Mouse (Mus musculus): ENCODE data around the gene Htra3. TPM values are rescaled to one million over a fixed set of nuclear protein-coding genes. Genes with fewer than 3 reads are reported as not detected.

Gene Htra3
- polyA plus RNA-seq, 1 experiment from 2014 or later: 17.3 TPM

DNA sequence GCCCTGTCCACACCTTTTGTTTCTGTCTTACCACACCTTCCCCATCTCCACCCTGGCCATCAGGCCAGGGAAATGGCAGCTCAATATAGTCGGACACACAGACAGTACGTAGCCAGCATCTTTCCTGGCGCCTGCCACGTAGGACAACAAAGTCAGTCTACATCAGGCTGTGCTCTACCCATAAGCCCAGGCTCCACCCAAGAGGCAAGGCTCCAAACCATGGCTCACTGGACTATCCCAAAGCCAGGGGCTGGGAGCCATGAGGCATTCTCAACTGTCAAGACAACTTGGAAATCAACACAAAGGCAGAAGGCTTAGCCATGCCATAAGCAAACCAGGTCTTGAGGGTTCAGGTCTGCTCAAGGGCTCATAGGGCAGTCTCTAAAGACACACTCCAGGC is 24.2 kb upstream of the Htra3 start:
- WGBS: 89% methylated on average over 4 of the region's 4 CpGs
- no peaks in the 10 kb centered on the region for H3K27me3 ChIP-seq (replicated peaks; ENCODE audit: control insufficient read depth, insufficient read depth, low read length)
- H3K36me3 ChIP-seq (ENCODE audit: control insufficient read depth, insufficient read depth, low read length): no peaks in the 10 kb centered on the region
- ATAC-seq: no peak
- H3K27ac ChIP-seq (ENCODE audit: low read depth, low read length): no peak overlapping the region
- H3K9ac ChIP-seq (ENCODE audit: low read depth, low read length): no peak overlapping the region
- no peaks in the 10 kb centered on the region for H3K9me3 ChIP-seq (ENCODE audit: control insufficient read depth, low read length)
- no peaks in the 10 kb centered on the region for H3K4me1 ChIP-seq (ENCODE audit: control insufficient read depth, insufficient read depth, low read depth, low read length)
- H3K4me3 ChIP-seq (ENCODE audit: low read length): no peak overlapping the region
- no peak overlapping the region for H3K4me2 ChIP-seq (ENCODE audit: low read length)

- Histone ChIP-seq H3K4me2 (ENCODE audit: low read length) (no peak overlapping the region), H3K9ac (ENCODE audit: low read depth, low read length) (no peak overlapping the region), H3K27ac (ENCODE audit: low read depth, low read length) (no peak overlapping the region), H3K27me3 (replicated peaks; ENCODE audit: control insufficient read depth, insufficient read depth, low read length) (no peaks in the 10 kb centered on the region), H3K4me1 (ENCODE audit: control insufficient read depth, insufficient read depth, low read depth, low read length) (no peaks in the 10 kb centered on the region), H3K36me3 (ENCODE audit: control insufficient read depth, insufficient read depth, low read length) (no peaks in the 10 kb centered on the region), H3K4me3 (ENCODE audit: low read length) (no peak overlapping the region), H3K9me3 (ENCODE audit: control insufficient read depth, low read length) (no peaks in the 10 kb centered on the region)
- ATAC-seq: no peak
- 91% methylated on average over 8 of the region's 8 CpGs for WGBS
These were observed 23.6 kb upstream of the Htra3 start for GRCm38 (mm10) chr5:35703183-35703582.

DNA sequence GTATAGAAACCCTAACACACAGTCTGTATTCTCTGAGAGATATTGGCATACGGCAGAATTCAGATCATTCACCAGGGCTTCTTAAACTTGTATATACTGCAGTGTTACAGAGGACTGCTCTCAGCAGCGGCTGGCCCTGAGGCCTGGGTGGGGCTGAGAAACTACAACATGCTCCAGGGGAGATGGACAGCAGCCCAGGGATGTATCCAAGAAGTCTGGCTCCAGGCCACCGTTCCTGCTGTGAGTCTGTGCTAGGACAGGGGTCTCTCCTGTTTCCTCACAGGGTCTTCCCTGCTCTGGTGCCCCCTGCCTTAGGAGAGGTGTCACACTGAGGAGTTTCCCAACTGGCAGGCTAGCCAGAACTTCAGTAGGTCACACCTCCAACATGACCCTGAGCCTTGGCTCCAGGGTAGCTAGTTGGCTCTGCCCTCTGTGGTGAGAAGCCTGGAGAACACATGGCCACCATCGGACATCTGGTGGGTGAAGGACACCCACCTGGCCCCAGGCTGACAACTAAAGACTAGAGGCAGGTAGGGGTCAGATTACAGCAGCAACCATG is 23.1 kb upstream of the Htra3 start:
- Histone ChIP-seq H3K36me3 (ENCODE audit: control insufficient read depth, insufficient read depth, low read length) (no peaks in the 10 kb centered on the region), H3K9me3 (ENCODE audit: control insufficient read depth, low read length) (no peaks in the 10 kb centered on the region), H3K27me3 (replicated peaks; ENCODE audit: control insufficient read depth, insufficient read depth, low read length) (no peaks in the 10 kb centered on the region), H3K27ac (ENCODE audit: low read depth, low read length) (no peak overlapping the region), H3K4me3 (ENCODE audit: low read length) (no peak overlapping the region), H3K4me2 (ENCODE audit: low read length) (no peak overlapping the region), H3K4me1 (ENCODE audit: control insufficient read depth, insufficient read depth, low read depth, low read length) (no peaks in the 10 kb centered on the region), H3K9ac (ENCODE audit: low read depth, low read length) (no peak overlapping the region)
- no peak for ATAC-seq
- WGBS: 79% methylated on average over 4 of the region's 4 CpGs

GRCm38 (mm10) chr5:35701042-35701441 is 21.5 kb upstream of the Htra3 start:
- H3K9ac ChIP-seq (ENCODE audit: low read depth, low read length): no peak overlapping the region
- ATAC-seq: no peak

GRCm38 (mm10) chr5:35695815-35696214 is 16.2 kb upstream of the Htra3 start:
- Histone ChIP-seq H3K27ac (ENCODE audit: low read depth, low read length) (no peak overlapping the region), H3K4me1 (ENCODE audit: control insufficient read depth, insufficient read depth, low read depth, low read length) (no peaks in the 10 kb centered on the region), H3K4me2 (ENCODE audit: low read length) (no peak overlapping the region), H3K27me3 (replicated peaks; ENCODE audit: control insufficient read depth, insufficient read depth, low read length) (no peaks in the 10 kb centered on the region), H3K4me3 (ENCODE audit: low read length) (no peak overlapping the region), H3K9ac (ENCODE audit: low read depth, low read length) (no peak overlapping the region), H3K36me3 (ENCODE audit: control insufficient read depth, insufficient read depth, low read length) (no peaks in the 10 kb centered on the region), H3K9me3 (ENCODE audit: control insufficient read depth, low read length) (no peaks in the 10 kb centered on the region)
- WGBS: 27% methylated on average over 5 of the region's 5 CpGs
- no peak for ATAC-seq

More at GRCm38 (mm10) chr5:35701042-35701441, 21.5 kb upstream of the Htra3 start:
- Histone ChIP-seq H3K27me3 (replicated peaks; ENCODE audit: control insufficient read depth, insufficient read depth, low read length) (no peaks in the 10 kb centered on the region), H3K36me3 (ENCODE audit: control insufficient read depth, insufficient read depth, low read length) (no peaks in the 10 kb centered on the region), H3K4me2 (ENCODE audit: low read length) (no peak overlapping the region), H3K4me1 (ENCODE audit: control insufficient read depth, insufficient read depth, low read depth, low read length) (no peaks in the 10 kb centered on the region), H3K4me3 (ENCODE audit: low read length) (no peak overlapping the region), H3K9me3 (ENCODE audit: control insufficient read depth, low read length) (no peaks in the 10 kb centered on the region), H3K27ac (ENCODE audit: low read depth, low read length) (no peak overlapping the region)
- 50% methylated on average over 6 of the region's 6 CpGs for WGBS

GRCm38 (mm10) chr5:35693638-35694037 is 14.1 kb upstream of the Htra3 start:
- Histone ChIP-seq H3K4me1 (ENCODE audit: control insufficient read depth, insufficient read depth, low read depth, low read length) (no peaks in the 10 kb centered on the region), H3K27ac (ENCODE audit: low read depth, low read length) (no peak overlapping the region), H3K4me2 (ENCODE audit: low read length) (no peak overlapping the region), H3K4me3 (ENCODE audit: low read length) (no peak overlapping the region), H3K9me3 (ENCODE audit: control insufficient read depth, low read length) (no peaks in the 10 kb centered on the region), H3K27me3 (replicated peaks; ENCODE audit: control insufficient read depth, insufficient read depth, low read length) (no peaks in the 10 kb centered on the region), H3K9ac (ENCODE audit: low read depth, low read length) (no peak overlapping the region), H3K36me3 (ENCODE audit: control insufficient read depth, insufficient read depth, low read length) (no peaks in the 10 kb centered on the region)
- 83% methylated on average over 4 of the region's 4 CpGs for WGBS
- no peak for ATAC-seq

DNA sequence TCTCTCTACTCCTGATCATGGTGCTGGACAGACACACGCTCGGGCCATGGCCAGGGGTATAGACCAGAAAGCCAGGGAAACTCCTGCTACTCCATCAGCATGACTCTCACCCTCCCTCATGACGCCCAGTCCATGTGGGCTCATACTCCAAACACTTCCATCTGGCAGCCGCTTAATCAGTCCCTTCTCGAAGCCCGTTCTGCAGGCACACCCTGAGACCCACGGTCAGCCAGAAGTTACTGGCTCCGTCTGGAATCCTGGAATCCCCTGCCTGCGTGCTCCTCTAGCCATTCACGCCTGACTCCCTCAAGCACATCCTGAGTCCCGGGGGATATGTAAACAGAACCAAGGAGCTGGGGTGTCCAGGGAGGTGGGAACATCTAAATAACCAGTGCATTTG is 11.7 kb upstream of the Htra3 start:
- H3K36me3 ChIP-seq (ENCODE audit: control insufficient read depth, insufficient read depth, low read length): no peaks in the 10 kb centered on the region
- H3K9ac ChIP-seq (ENCODE audit: low read depth, low read length): no peak overlapping the region

GRCm38 (mm10) chr5:35690485-35691165 is 11.0 kb upstream of the Htra3 start:
- Histone ChIP-seq H3K36me3 (ENCODE audit: control insufficient read depth, insufficient read depth, low read length) (no peaks in the 10 kb centered on the region), H3K4me1 (ENCODE audit: control insufficient read depth, insufficient read depth, low read depth, low read length) (no peaks in the 10 kb centered on the region), H3K27ac (ENCODE audit: low read depth, low read length) (no peak overlapping the region), H3K27me3 (replicated peaks; ENCODE audit: control insufficient read depth, insufficient read depth, low read length) (no peaks in the 10 kb centered on the region), H3K4me3 (ENCODE audit: low read length) (no peak overlapping the region), H3K9ac (ENCODE audit: low read depth, low read length) (no peak overlapping the region), H3K9me3 (ENCODE audit: control insufficient read depth, low read length) (no peaks in the 10 kb centered on the region), H3K4me2 (ENCODE audit: low read length) (no peak overlapping the region)
- 72% methylated on average over 8 of the region's 8 CpGs for WGBS
- ATAC-seq: no peak

More for the DNA sequence above, 11.7 kb upstream of the Htra3 start:
- no peak overlapping the region for H3K27ac ChIP-seq (ENCODE audit: low read depth, low read length)
- no peaks in the 10 kb centered on the region for H3K4me1 ChIP-seq (ENCODE audit: control insufficient read depth, insufficient read depth, low read depth, low read length)
- no peak overlapping the region for H3K4me3 ChIP-seq (ENCODE audit: low read length)
- no peak for ATAC-seq
- WGBS: 64% methylated on average over 11 of the region's 11 CpGs
- no peak overlapping the region for H3K4me2 ChIP-seq (ENCODE audit: low read length)
- no peaks in the 10 kb centered on the region for H3K9me3 ChIP-seq (ENCODE audit: control insufficient read depth, low read length)
- no peaks in the 10 kb centered on the region for H3K27me3 ChIP-seq (replicated peaks; ENCODE audit: control insufficient read depth, insufficient read depth, low read length)

- H3K27me3 ChIP-seq (replicated peaks; ENCODE audit: control insufficient read depth, insufficient read depth, low read length): no peaks in the 10 kb centered on the region
- H3K36me3 ChIP-seq (ENCODE audit: control insufficient read depth, insufficient read depth, low read length): no peaks in the 10 kb centered on the region
- no peak overlapping the region for H3K4me3 ChIP-seq (ENCODE audit: low read length)
- no peak overlapping the region for H3K9ac ChIP-seq (ENCODE audit: low read depth, low read length)
- H3K9me3 ChIP-seq (ENCODE audit: control insufficient read depth, low read length): no peaks in the 10 kb centered on the region
- H3K4me1 ChIP-seq (ENCODE audit: control insufficient read depth, insufficient read depth, low read depth, low read length): no peaks in the 10 kb centered on the region
- H3K27ac ChIP-seq (ENCODE audit: low read depth, low read length): no peak overlapping the region
- ATAC-seq: no peak
- no peak overlapping the region for H3K4me2 ChIP-seq (ENCODE audit: low read length)
These were observed 9.8 kb upstream of the Htra3 start for GRCm38 (mm10) chr5:35689374-35689773.

Measured in hindbrain, embryonic 16.5 days (tissue).